Mouse (Mus musculus) lung, postnatal 0 days (tissue): ENCODE data around the gene Vgll4. TPM values are rescaled to one million over a fixed set of nuclear protein-coding genes. Genes with fewer than 3 reads are reported as not detected.
A peak's percentile ranks its signal among the peaks of the same experiment; 100 is the strongest.
"Not testable (repeated sequence)": the region's sequence is repeated elsewhere in the genome, so short reads cannot be mapped to it uniquely, and the experiment has no call there.

ENCODE experiments used
- ATAC-seq: fragments of 200-750 bp; cut with Nextera tagmentation; 2 replicates; pipeline ENCODE4 v1.8.0; 2017; ENCODE audit warnings: moderate library complexity
- DNase-seq: peaks from one replicate; pipeline ENCODE4 v3.0.0-alpha.2; 2016; ENCODE audit warnings: low spot score
- H3K27ac ChIP-seq: fragments of 300-500 bp; sonication (generic); 2 replicates; pipeline ENCODE4 v1.5.1; 2014; ENCODE audit warnings: antibody characterized with exemption, mild to moderate bottlenecking, low read length, mixed read lengths
- H3K27me3 ChIP-seq: fragments of 300-500 bp; sonication (generic); replicated peaks from 2 replicates; pipeline ENCODE4 v1.6.1; 2014; ENCODE audit warnings: low read length, mixed read lengths; ENCODE audit not compliant: insufficient read depth
- H3K36me3 ChIP-seq: fragments of 300-500 bp; sonication (generic); 2 replicates; pipeline ENCODE4 v1.6.1; 2014; ENCODE audit warnings: low read length, mixed read lengths; ENCODE audit not compliant: insufficient read depth
- H3K4me1 ChIP-seq: fragments of 300-500 bp; sonication (generic); 2 replicates; pipeline ENCODE4 v1.6.1; 2014; ENCODE audit warnings: antibody characterized with exemption, low read depth, low read length, mixed read lengths; ENCODE audit not compliant: insufficient read depth
- H3K4me2 ChIP-seq: fragments of 300-500 bp; sonication (generic); replicated peaks from 2 replicates; pipeline ENCODE4 v1.6.1; 2014; ENCODE audit warnings: low read depth, mild to moderate bottlenecking, low read length, moderate library complexity, mixed read lengths
- H3K4me3 ChIP-seq: fragments of 300-500 bp; sonication (generic); 2 replicates; pipeline ENCODE4 v1.5.1; 2014; ENCODE audit warnings: low read depth, low read length
- H3K9ac ChIP-seq: fragments of 300-500 bp; sonication (generic); replicated peaks from 2 replicates; pipeline ENCODE4 v1.6.1; 2014; ENCODE audit warnings: low read depth, mild to moderate bottlenecking
- H3K9me3 ChIP-seq: fragments of 300-500 bp; sonication (generic); 2 replicates; pipeline ENCODE4 v1.6.1; 2016; ENCODE audit warnings: low read length, mixed read lengths
- CTCF ChIP-seq: IDR thresholded peaks from 2 replicates; pipeline ENCODE4 v1.5.1; 2016; ENCODE audit warnings: antibody characterized with exemption, mild to moderate bottlenecking
- EP300 ChIP-seq: IDR thresholded peaks from 2 replicates; pipeline ENCODE4 v1.6.1; 2016; ENCODE audit warnings: antibody characterized with exemption, mild to moderate bottlenecking, control low read depth
- WGBS: fragments of 180-500 bp; shearing (Covaris S2); extraction: QIAGEN DNeasy Blood & Tissue Kit; methylation state at CpG from one replicate; pipeline ENCODE4 v1.1.7; 2014; 5-methylcytosine and 5-hydroxymethylcytosine counted together
- polyA plus RNA-seq: library from polyadenylated mRNA; unstranded; fragments of >200 nt; fragmentation: Nextera tagmentation; extraction: Ambion mirVana; gene quantifications from 2 replicates; pipeline ENCODE4 v1.2.1, GENCODE M21; 2015

Gene Vgll4
- polyA plus RNA-seq, 1 experiment from 2014 or later = 104 TPM

DNA sequence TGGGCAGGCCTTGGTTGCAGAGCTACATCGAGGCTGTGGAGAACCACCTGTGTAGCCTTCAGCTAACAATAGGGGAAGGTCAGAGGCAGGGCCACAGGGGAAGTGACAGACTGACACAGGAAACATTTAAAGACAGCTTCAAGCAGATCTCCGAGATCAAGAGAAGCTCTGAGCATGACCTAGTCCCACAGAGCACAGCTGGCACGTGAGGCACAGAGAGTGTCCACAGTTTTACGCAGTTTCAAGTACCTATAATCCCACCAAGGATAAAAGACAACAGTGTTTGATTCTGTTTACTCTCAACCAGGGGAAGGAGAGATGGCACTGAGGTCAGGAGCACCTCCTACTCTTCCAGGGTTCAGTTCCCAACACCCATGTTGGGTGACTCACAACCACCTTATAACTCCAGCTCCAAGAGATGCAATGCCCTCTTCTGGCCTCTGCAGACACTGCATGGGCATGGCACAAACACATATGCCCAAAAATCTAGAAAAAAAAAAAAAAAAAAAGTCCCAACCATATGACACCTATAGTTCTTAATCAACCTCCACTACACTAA lies 75.2 kb downstream of the Vgll4 start:
- H3K9ac ChIP-seq = no peak overlapping the region
- no peaks in the 10 kb centered on the region for H3K27me3 ChIP-seq
- TF ChIP-seq EP300 (no peak), CTCF (peak; percentile 57)
- DNase-seq (peak; percentile 44), ATAC-seq (no peak)
- WGBS = 29% methylated on average over 4 of the region's 4 CpGs
- H3K4me2 ChIP-seq = no peak overlapping the region
- H3K27ac ChIP-seq = peak overlapping the region; percentile 79
- H3K36me3 ChIP-seq = no peaks in the 10 kb centered on the region
- H3K9me3 ChIP-seq = no peaks in the 10 kb centered on the region
- H3K4me3 ChIP-seq = no peak overlapping the region
- peaks cover 48% of the 10 kb centered on the region for H3K4me1 ChIP-seq

DNA sequence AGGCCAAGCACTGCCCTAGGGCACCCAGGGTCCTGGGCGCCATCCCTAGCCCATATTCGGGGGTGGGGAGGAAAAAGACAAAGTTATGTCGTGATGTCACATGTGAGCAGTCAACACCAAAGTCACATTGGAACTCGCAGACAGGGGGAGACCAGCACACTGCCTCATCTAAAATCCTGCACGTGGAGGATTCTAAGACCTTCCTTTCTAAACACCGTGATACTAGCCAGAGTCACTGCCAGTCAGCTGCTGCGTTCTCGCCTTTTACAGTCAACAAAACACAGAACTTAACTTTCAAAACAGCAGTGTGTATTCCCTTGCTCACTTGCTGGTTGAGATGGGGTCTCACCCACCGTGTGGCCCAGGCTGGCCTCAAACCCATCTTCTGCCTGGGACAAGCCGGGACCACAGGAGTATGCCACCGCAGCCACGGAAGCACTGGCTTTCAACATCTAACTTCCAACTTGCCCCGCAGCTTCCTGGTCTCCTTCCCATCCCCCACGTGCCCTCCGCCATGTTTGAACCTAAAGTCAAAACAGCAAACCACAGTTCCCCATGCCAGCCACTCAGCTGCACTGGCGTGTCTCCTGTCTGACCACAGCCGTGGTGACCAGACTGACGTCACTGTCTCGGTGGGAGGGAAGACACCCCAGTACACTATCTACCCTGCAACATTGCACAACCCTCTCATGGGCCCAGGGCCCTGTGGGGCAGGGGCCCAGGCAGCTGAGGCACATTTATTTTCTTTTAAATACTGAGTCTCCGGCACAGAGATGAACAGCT lies 76.2 kb downstream of the Vgll4 start:
- Histone ChIP-seq H3K9me3 (no peaks in the 10 kb centered on the region), H3K36me3 (no peaks in the 10 kb centered on the region), H3K27me3 (no peaks in the 10 kb centered on the region), H3K27ac (peak overlapping the region; percentile 79), H3K9ac (no peak overlapping the region), H3K4me3 (no peak overlapping the region), H3K4me2 (peak overlapping the region; percentile 17; the same call in 1 of the 2 replicates), H3K4me1 (peaks cover 49% of the 10 kb centered on the region)
- DNase-seq (peak; percentile 84), ATAC-seq (peak; percentile 70)
- WGBS = 22% methylated on average over 20 of the region's 20 CpGs
- no peak for TF ChIP-seq EP300
- TF ChIP-seq CTCF = no peak

DNA sequence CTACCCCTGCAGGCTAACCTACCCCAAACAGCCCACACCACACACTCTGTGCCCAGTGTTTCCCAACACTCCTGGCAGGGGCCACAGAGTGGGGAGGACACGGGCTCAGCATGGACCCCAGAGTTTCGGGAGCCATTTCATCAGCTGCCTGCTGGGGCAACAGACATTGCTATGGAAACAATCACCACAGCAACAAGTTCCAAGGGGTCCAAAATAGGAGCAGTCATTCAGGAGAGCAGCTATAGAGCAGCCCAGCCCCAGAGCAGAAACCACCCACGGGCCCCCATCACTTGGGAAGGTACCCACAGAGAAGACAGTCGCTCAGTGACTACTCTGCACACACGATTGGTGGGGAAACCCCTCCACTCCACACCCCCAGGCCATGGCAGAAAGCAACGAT lies 77.4 kb downstream of the Vgll4 start:
- H3K4me1 ChIP-seq = peaks cover 60% of the 10 kb centered on the region
- 26% methylated on average over 6 of the region's 6 CpGs for WGBS
- no peaks in the 10 kb centered on the region for H3K9me3 ChIP-seq
- H3K27ac ChIP-seq = peak overlapping the region; percentile 49
- no peak overlapping the region for H3K9ac ChIP-seq
- H3K4me3 ChIP-seq = no peak overlapping the region
- ATAC-seq (no peak), DNase-seq (peak; percentile 58)
- no peak for TF ChIP-seq EP300
- no peak for TF ChIP-seq CTCF
- H3K4me2 ChIP-seq = no peak overlapping the region
- H3K27me3 ChIP-seq = no peaks in the 10 kb centered on the region
- no peaks in the 10 kb centered on the region for H3K36me3 ChIP-seq

DNA sequence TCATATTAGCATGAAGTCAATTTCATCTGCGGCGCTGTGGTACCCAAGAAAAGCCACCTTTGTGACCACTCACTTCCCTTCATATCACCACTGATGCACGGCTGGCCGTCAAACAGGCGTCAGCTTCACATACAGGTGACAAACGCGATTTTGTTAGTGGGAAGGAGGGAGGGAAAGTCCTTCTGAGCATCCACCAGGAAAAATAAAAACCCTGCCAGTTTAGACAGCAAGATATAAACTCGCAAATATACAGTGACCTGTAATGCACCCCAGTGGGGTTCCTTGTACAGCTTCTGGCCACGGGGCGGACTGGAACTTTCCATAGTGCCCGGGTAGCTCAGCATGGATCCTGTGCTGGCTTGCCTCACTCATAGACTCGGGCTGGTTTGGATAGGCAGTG lies 78.0 kb downstream of the Vgll4 start:
- Histone ChIP-seq H3K36me3 (no peaks in the 10 kb centered on the region), H3K4me2 (no peak overlapping the region), H3K4me1 (peaks cover 64% of the 10 kb centered on the region), H3K9ac (no peak overlapping the region), H3K27ac (peak overlapping the region; percentile 49), H3K9me3 (no peaks in the 10 kb centered on the region), H3K27me3 (no peaks in the 10 kb centered on the region), H3K4me3 (no peak overlapping the region)
- ATAC-seq = no peak
- WGBS = 48% methylated on average over 12 of the region's 12 CpGs
- TF ChIP-seq EP300 = no peak
- TF ChIP-seq CTCF = no peak
- no peak for DNase-seq

DNA sequence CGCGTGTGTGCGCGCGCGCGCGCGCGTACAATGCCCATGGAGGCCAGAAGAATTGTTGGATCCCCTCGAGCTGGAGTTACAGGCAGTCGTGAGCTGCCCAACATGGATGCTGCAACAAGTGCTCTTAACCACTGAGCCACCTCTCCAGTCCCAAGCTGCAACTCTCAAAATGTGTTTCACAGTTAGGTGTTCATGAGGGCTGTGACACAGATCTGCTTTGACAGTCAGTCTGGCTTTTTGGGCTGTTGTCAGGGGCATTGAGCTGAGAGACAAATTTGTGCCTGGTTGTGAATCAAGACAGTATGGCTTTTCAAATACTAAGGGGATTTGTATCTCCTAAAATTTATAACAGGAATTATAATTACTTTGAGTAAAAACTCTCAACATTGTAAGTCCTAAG lies 78.5 kb downstream of the Vgll4 start:
- TF ChIP-seq EP300 (no peak), CTCF (no peak)
- H3K36me3 ChIP-seq = no peaks in the 10 kb centered on the region
- H3K4me3 ChIP-seq = no peak overlapping the region
- H3K27ac ChIP-seq = peak overlapping the region; percentile 49
- no peak for DNase-seq
- H3K4me1 ChIP-seq = peaks cover 67% of the 10 kb centered on the region
- no peak for ATAC-seq
- 80% methylated on average over 12 of the region's 12 CpGs for WGBS
- H3K4me2 ChIP-seq = peak overlapping the region; percentile 15; the same call in 1 of the 2 replicates
- no peaks in the 10 kb centered on the region for H3K27me3 ChIP-seq
- H3K9ac ChIP-seq = no peak overlapping the region
- H3K9me3 ChIP-seq = no peaks in the 10 kb centered on the region

DNA sequence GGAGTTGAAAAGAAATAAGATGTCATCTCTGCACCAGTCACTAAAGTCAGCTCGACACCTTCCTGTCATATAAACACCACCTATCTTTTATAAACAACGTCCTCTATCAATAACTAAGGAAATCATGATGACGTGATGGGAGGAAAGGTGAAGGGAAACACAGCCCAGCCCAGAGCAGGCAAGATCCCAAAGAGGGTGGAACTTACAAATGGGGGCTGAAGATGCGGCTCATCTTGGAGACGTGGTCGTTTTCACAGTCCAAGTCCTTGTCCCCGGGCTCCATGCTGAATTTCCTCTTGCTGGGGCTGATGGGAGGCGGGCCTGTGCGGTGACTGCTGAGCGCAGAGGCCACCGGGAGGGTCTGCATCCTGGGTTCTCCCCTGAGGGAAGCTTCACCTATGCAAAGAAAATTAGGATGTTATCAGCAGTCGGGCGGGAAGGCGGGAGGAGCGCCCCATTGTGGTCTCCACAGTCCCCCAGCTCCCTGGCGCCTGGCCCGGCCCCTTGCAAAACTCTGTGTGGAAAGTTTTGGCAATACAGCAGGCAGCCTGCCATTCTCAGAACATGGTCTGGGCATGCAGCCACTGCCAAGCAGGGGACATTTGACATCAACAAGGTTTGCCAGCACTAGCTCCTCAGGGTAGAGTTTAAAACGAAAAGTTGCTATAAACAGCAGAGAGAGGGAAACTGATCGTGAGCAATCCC lies 79.2 kb downstream of the Vgll4 start:
- H3K4me2 ChIP-seq = peak overlapping the region; percentile 15
- peaks cover 65% of the 10 kb centered on the region for H3K4me1 ChIP-seq
- peak; percentile 32 for ATAC-seq

DNA sequence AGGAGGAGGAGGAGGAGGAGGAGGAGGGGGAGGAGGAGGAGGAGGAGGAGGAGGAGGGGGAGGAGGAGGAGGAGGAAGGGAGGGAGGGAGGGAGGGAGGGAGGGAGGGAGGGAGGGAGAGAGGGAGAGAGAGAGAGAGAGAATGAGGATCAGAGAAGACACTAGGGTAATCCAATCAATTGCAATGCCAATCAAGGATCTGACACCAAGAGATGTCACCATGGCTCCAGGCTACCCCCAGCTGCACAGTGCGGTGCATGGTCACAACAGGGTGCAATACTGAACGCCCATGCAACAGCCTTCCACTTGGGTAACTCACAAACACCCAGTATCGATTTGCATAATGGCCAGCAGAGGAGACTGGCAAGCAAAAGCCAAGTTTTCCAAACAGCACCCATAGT lies 79.8 kb downstream of the Vgll4 start:
- H3K4me2 ChIP-seq, ATAC-seq, DNase-seq, H3K27me3 ChIP-seq, H3K9ac ChIP-seq, H3K4me3 ChIP-seq, H3K27ac ChIP-seq, H3K36me3 ChIP-seq, H3K9me3 ChIP-seq: not testable (repeated sequence)
- WGBS = 52% methylated on average over 3 of the region's 3 CpGs
- H3K4me1 ChIP-seq = peaks cover 63% of the 10 kb centered on the region

More for the DNA sequence above, 79.2 kb downstream of the Vgll4 start:
- 17% methylated on average over 19 of the region's 19 CpGs for WGBS
- peak overlapping the region; percentile 48 for H3K27ac ChIP-seq
- TF ChIP-seq EP300 (peak; percentile 34; the same call in 1 of the 2 replicates), CTCF (peak; percentile 33; the same call in 1 of the 2 replicates)
- no peaks in the 10 kb centered on the region for H3K36me3 ChIP-seq
- no peaks in the 10 kb centered on the region for H3K27me3 ChIP-seq
- H3K9ac ChIP-seq = no peak overlapping the region
- H3K9me3 ChIP-seq = no peaks in the 10 kb centered on the region
- H3K4me3 ChIP-seq = no peak overlapping the region
- peak; percentile 87 for DNase-seq
